Mouse (Mus musculus) E14TG2a.4 (cell line): ENCODE data around the gene Btnl1.

Experiments used
- H3K27me3 ChIP-seq: 2 replicates; pipeline ENCODE4 v1.6.1; 2014; ENCODE audit warnings: low read length, control low read depth; ENCODE audit not compliant: insufficient read depth
- H3K36me3 ChIP-seq: 2 replicates; pipeline ENCODE4 v1.6.1; 2014; ENCODE audit warnings: low read length, control low read depth; ENCODE audit not compliant: insufficient read depth
- H3K4me1 ChIP-seq: replicated peaks from 2 replicates; pipeline ENCODE4 v1.6.1; 2014; ENCODE audit warnings: low read depth, low read length, control low read depth
- H3K4me3 ChIP-seq: replicated peaks from 2 replicates; pipeline ENCODE4 v1.5.1; 2014; ENCODE audit warnings: mild to moderate bottlenecking, low read length
- H3K9me3 ChIP-seq: 2 replicates; pipeline ENCODE4 v1.6.1; 2014; ENCODE audit warnings: low read length, control low read depth
- CTCF ChIP-seq: conservative IDR thresholded peaks from 2 replicates; pipeline ENCODE4 v1.5.1; 2014; ENCODE audit warnings: low read length
- NANOG ChIP-seq: IDR thresholded peaks from 2 replicates; pipeline ENCODE4 v1.6.1; 2014; ENCODE audit warnings: borderline replicate concordance, low read length, mixed read lengths
- POU5F1 ChIP-seq: IDR thresholded peaks from 2 replicates; pipeline ENCODE4 v1.6.1; 2014; ENCODE audit warnings: low read length, borderline replicate concordance

Gene Btnl1

GRCm38 (mm10) chr17:34349429-34349828, 27.5 kb upstream of the Btnl1 start:
- Histone ChIP-seq H3K4me1 (no peaks in the 10 kb centered on the region), H3K9me3 (peaks cover 13% of the 10 kb centered on the region; the same call in 1 of the 2 replicates), H3K27me3 (peaks cover 13% of the 10 kb centered on the region), H3K36me3 (no peaks in the 10 kb centered on the region), H3K4me3 (no peak overlapping the region)
- TF ChIP-seq NANOG (no peak), POU5F1 (no peak), CTCF (peak; percentile 95)

DNA sequence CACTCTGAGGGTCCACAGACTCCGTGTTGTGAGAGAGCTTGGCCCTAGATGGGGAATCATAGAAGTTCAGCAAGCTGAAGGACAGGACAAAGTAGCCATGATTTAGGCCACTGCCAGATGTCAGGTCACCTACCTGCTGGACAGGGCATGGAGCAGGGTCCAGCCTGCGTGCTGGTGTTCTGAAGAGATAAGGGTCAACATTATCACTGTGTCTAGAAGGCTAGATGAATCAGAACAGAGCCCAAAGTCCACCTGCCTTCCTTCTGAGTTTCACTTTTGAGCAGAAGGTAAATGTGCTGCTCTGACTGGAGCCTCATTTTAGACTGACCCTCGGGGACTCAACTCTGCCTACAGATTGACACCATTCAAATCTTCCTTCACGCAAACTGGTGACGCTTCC, 22.4 kb upstream of the Btnl1 start, which contains the start of gene Btnl2:
Gene Btnl2, plus strand, starts transcription at position 284 of the 400 bp plus-strand sequence.
- Histone ChIP-seq H3K27me3 (peaks cover 18% of the 10 kb centered on the region), H3K4me1 (no peaks in the 10 kb centered on the region), H3K9me3 (peaks cover 13% of the 10 kb centered on the region; the same call in 1 of the 2 replicates), H3K36me3 (no peaks in the 10 kb centered on the region), H3K4me3 (no peak within 1 kb of the TSS)
- TF ChIP-seq NANOG, result no peak
- no peak for TF ChIP-seq CTCF
- no peak for TF ChIP-seq POU5F1

DNA sequence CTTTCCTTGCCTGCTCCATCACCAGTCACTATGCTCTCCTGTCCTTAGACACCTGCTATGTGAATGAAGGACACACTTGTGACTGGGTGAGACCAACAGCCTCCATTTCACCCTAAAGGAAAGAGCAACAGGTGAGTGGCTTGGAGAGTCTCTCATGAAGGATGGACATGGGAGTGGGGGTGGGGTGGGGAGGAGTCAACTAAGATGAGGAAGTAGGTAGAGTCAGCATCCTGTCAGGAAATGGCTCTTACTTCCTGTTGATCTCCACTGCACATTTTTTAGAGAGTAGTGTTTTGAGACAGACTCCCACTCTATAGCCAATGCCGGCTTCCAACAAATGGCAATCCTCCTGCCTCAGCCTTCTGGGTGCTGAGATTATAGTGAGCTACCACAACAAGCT, 22.0 kb upstream of the Btnl1 start:
- H3K4me3 ChIP-seq, result no peak overlapping the region
- H3K9me3 ChIP-seq, result peaks cover 13% of the 10 kb centered on the region; the same call in 1 of the 2 replicates
- H3K27me3 ChIP-seq, result peaks cover 18% of the 10 kb centered on the region
- H3K36me3 ChIP-seq, result no peaks in the 10 kb centered on the region
- H3K4me1 ChIP-seq, result no peaks in the 10 kb centered on the region
- TF ChIP-seq NANOG, result no peak
- no peak for TF ChIP-seq CTCF
- no peak for TF ChIP-seq POU5F1

DNA sequence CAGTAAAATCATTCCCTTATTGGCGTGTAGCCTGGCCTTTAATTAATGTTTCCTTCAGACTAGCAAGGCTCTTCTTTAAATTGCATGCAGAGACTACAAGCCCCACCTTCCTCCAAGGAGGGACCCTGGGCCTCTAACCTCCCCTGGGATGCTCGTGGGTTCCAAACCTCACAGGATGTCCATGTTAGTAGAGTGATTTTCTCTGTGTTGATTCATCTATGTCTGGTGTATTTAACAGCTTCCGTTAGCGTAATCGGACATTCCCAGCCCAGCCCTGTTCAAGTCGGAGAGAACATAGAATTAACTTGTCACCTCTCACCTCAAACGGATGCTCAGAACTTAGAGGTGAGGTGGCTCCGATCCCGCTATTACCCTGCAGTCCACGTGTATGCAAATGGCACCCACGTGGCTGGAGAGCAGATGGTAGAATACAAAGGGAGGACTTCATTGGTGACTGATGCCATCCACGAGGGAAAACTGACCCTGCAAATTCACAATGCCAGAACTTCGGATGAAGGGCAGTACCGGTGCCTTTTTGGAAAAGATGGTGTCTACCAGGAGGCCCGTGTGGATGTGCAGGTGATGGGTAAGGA, 13.9 kb upstream of the Btnl1 start:
- no peaks in the 10 kb centered on the region for H3K36me3 ChIP-seq
- no peak overlapping the region for H3K4me3 ChIP-seq
- H3K4me1 ChIP-seq, result no peaks in the 10 kb centered on the region
- TF ChIP-seq CTCF, result no peak
- peaks cover 9% of the 10 kb centered on the region; the same call in 1 of the 2 replicates for H3K27me3 ChIP-seq
- no peaks in the 10 kb centered on the region for H3K9me3 ChIP-seq

GRCm38 (mm10) chr17:34363676-34364310, 13.1 kb upstream of the Btnl1 start:
- Histone ChIP-seq H3K27me3 (0 out of 2 replicates have a peak, but pooled peaks cover 10% of the 10 kb centered on the region), H3K4me3 (no peak overlapping the region), H3K36me3 (no peaks in the 10 kb centered on the region), H3K4me1 (no peaks in the 10 kb centered on the region), H3K9me3 (no peaks in the 10 kb centered on the region)
- TF ChIP-seq CTCF (no peak), POU5F1 (no peak), NANOG (no peak)

GRCm38 (mm10) chr17:34365031-34365430, 11.9 kb upstream of the Btnl1 start:
- TF ChIP-seq POU5F1, result no peak
- no peak for TF ChIP-seq NANOG
- no peak for TF ChIP-seq CTCF
- Histone ChIP-seq H3K36me3 (no peaks in the 10 kb centered on the region), H3K27me3 (0 out of 2 replicates have a peak, but pooled peaks cover 11% of the 10 kb centered on the region), H3K4me1 (no peaks in the 10 kb centered on the region), H3K4me3 (no peak overlapping the region), H3K9me3 (no peaks in the 10 kb centered on the region)

DNA sequence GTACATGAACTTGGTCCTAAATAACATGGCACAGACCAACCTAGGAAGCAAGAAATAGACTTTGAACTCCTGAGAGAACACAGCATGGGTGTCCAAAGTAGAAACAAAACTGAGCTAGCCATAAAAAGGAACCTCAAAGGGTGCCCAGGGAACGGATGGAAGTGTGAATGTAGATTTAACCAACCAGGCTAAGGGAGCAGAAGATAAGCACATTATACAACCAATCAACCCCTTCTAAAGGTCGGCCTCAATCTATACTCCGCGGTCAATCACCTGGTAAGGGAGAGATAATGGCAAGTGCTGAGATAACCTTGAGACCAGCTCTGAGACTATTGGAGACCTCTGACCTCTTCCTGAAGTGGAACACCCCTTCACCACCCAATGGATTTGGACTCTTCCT, 6.4 kb upstream of the Btnl1 start:
- H3K27me3 ChIP-seq, result peaks cover 15% of the 10 kb centered on the region
- H3K4me3 ChIP-seq, result no peak overlapping the region
- no peaks in the 10 kb centered on the region for H3K4me1 ChIP-seq
- H3K9me3 ChIP-seq, result no peaks in the 10 kb centered on the region
- H3K36me3 ChIP-seq, result no peaks in the 10 kb centered on the region
- TF ChIP-seq CTCF (no peak), NANOG (no peak), POU5F1 (no peak)

DNA sequence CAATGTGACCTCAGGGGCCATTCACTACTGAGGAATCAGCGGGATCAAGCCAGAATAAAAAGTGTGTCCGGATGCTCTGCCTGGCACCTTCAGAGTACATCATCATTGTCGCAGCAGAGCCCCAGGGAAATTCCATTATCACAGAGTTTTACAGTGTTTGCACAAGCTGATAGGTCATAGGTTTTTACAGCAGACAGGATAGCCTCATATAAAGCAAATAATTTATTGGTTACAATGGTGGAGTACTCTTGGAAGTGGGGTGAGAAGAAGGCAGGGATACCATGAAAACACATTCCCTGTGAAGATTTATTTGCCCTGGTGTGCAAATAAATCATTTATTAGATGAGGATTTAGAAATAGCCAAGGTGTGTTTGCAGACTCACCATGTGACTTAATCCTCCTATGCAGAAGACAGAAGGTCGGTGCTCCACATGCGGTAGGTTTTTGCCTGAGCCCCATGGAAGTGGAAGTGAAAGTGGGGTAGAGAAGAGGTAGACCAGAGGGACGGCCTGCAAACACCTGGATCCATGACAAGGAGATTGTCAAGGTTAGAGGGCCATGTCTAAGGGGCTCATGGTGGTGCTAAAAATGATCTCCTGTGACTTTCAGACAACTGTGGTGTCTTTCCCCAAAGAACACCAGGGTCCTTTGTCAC, 3.8 kb upstream of the Btnl1 start:
- Histone ChIP-seq H3K4me3 (no peak overlapping the region), H3K36me3 (no peaks in the 10 kb centered on the region), H3K9me3 (no peaks in the 10 kb centered on the region), H3K4me1 (no peaks in the 10 kb centered on the region), H3K27me3 (peaks cover 15% of the 10 kb centered on the region)
- TF ChIP-seq POU5F1, result no peak
- TF ChIP-seq CTCF, result no peak
- no peak for TF ChIP-seq NANOG
